ENCODE assay signal across 17 mouse cellular contexts in the genomic region with DNA sequence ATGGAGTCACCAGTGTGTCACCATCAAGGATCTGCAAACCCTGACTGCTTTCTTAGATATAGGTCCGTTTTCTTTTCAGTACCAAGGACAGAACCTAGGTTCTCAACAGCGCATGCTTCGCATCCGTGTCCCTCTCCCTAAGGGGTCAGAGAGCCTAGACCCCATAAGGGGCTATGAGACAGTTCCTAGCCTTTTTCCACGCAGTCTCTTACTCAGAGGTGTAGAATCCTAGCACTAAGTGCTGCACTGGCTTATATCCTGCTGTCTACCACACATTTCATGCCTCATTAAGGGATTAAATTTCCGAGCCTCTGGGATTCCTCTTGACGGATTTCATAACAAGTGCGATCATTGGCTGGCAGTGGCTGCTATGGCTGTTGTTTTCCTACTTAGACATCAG.
DNase-seq lines count a peak whose midpoint lies in the region; ATAC-seq and TF ChIP-seq lines count a peak whose summit lies in the region.
"Had no signal": no experiment of that assay in that cellular context is flagged by ENCODE, and none has a peak within 500 bp of the region (broad histone marks: within the 10 kb centered on the region; RNA-seq: fewer than 3 reads in every experiment).

No protein-coding gene starts in this region.

- no peak overlapping the region for H3K27ac ChIP-seq in limb, embryonic 14.5 days (replicated peaks; ENCODE audit: low read depth, low read length)
- H3K27ac ChIP-seq in limb, embryonic 10.5 days = no peak overlapping the region
- H3K27ac ChIP-seq in MEL (ENCODE audit: control insufficient read depth, low read depth, low read length) = no peak overlapping the region
- H3K27ac ChIP-seq in intestine, embryonic 16.5 days (ENCODE audit: low read length) = no peak overlapping the region
- H3K27ac ChIP-seq: intestine, embryonic 15.5 days; liver, embryonic 15.5 days; stomach, embryonic 15.5 days had no signal

- H3K79me2 ChIP-seq in MEL (ENCODE audit: control insufficient read depth, insufficient read depth, low read length, poor library complexity) (no peaks in the 10 kb centered on the region), myocyte (ENCODE audit: control insufficient read depth, insufficient read depth) (no peaks in the 10 kb centered on the region)

- no peaks in the 10 kb centered on the region for H3K4me1 ChIP-seq in limb, embryonic 14.5 days (ENCODE audit: control insufficient read depth, insufficient read depth, low read length)
- peaks cover 4% of the 10 kb centered on the region; the same call in 1 of the 2 replicates for H3K4me1 ChIP-seq in limb, embryonic 10.5 days
- H3K4me1 ChIP-seq in MEL (ENCODE audit: control insufficient read depth in 1 of 2, insufficient read depth in 2 of 2, low read length in 2 of 2) = no peaks in the 10 kb centered on the region
- H3K4me1 ChIP-seq in intestine, embryonic 16.5 days (ENCODE audit: control insufficient read depth, insufficient read depth, low read length) = no peaks in the 10 kb centered on the region
- H3K4me1 ChIP-seq: intestine, embryonic 15.5 days; liver, embryonic 15.5 days; stomach, embryonic 15.5 days had no signal

- no peak overlapping the region for H3K4me3 ChIP-seq in limb, embryonic 14.5 days (replicated peaks; ENCODE audit: low read length)
- H3K4me3 ChIP-seq in limb, embryonic 10.5 days = no peak overlapping the region
- no peak overlapping the region for H3K4me3 ChIP-seq in MEL (ENCODE audit: control insufficient read depth in 1 of 2, insufficient read depth in 1 of 2, low read depth in 2 of 2, low read length in 2 of 2)
- H3K4me3 ChIP-seq in myocyte = no peak overlapping the region
- no peak overlapping the region for H3K4me3 ChIP-seq in intestine, embryonic 16.5 days (ENCODE audit: low read length)
- H3K4me3 ChIP-seq: intestine, embryonic 15.5 days; liver, embryonic 15.5 days; neural tube, embryonic 13.5 days; stomach, embryonic 15.5 days had no signal

- no peak for ATAC-seq in limb, embryonic 14.5 days (ENCODE audit: low FRiP score, low read depth)
- ATAC-seq in intestine, embryonic 16.5 days = no peak
- ATAC-seq: forebrain, postnatal 0 days; intestine, embryonic 15.5 days; midbrain, embryonic 16.5 days had no signal

- H3K9me3 ChIP-seq in limb, embryonic 14.5 days (ENCODE audit: control insufficient read depth, low read length) = no peaks in the 10 kb centered on the region
- no peaks in the 10 kb centered on the region for H3K9me3 ChIP-seq in limb, embryonic 10.5 days (replicated peaks)
- H3K9me3 ChIP-seq in MEL (replicated peaks; ENCODE audit: insufficient read depth, low read length) = no peaks in the 10 kb centered on the region
- H3K9me3 ChIP-seq in intestine, embryonic 16.5 days (ENCODE audit: control insufficient read depth, low read length) = no peaks in the 10 kb centered on the region
- H3K9me3 ChIP-seq: intestine, embryonic 15.5 days; liver, embryonic 15.5 days; neural tube, embryonic 13.5 days; stomach, embryonic 15.5 days had no signal

- no peak for TF ChIP-seq EP300 in MEL (IDR thresholded peaks at IDR 0.05; ENCODE audit: low read depth in 1 of 2, low read length in 2 of 2)

- peak; percentile 44 for DNase-seq in limb, embryonic 14.5 days (ENCODE audit: low spot score)
- DNase-seq in limb, embryonic 10.5 days (ENCODE audit: low spot score) = no peak
- DNase-seq in MEL (ENCODE audit: low read depth, low spot score) = peak; percentile 4
- peak; percentile 51 for DNase-seq in embryo, embryonic 10.5 days (ENCODE audit: low spot score)
- no peak for DNase-seq in adrenal gland, adult 8-10 months
- DNase-seq: cerebellum, adult 2 months; forebrain, postnatal 0 days; kidney, postnatal 36 days; right cerebral cortex, adult 18-20 months; spleen, adult 18-20 months had no signal

- no peak for TF ChIP-seq POLR2A in limb, embryonic 14.5 days (IDR thresholded peaks at IDR 0.05; ENCODE audit: borderline replicate concordance, extremely low read depth, insufficient read depth, insufficient read length)
- TF ChIP-seq POLR2A in MEL (IDR thresholded peaks at IDR 0.05; ENCODE audit: control insufficient read depth in 1 of 2, insufficient read depth in 1 of 2, low read depth in 1 of 2, low read length in 2 of 2, poor library complexity in 1 of 2) (no peak), myocyte (IDR thresholded peaks at IDR 0.05; ENCODE audit: insufficient read length, low read depth) (no peak)

- no peak overlapping the region for H3K9ac ChIP-seq in limb, embryonic 14.5 days (ENCODE audit: low read depth, low read length, severe bottlenecking)
- no peak overlapping the region for H3K9ac ChIP-seq in MEL (ENCODE audit: control insufficient read depth, low read depth, low read length, poor library complexity, severe bottlenecking)
- H3K9ac ChIP-seq in intestine, embryonic 16.5 days (ENCODE audit: low read depth, low read length) = no peak overlapping the region
- H3K9ac ChIP-seq: forebrain, postnatal 0 days; intestine, embryonic 15.5 days; liver, embryonic 15.5 days; neural tube, embryonic 13.5 days; stomach, embryonic 15.5 days had no signal

- H3K36me3 ChIP-seq in limb, embryonic 14.5 days (ENCODE audit: control insufficient read depth, insufficient read depth, low read length) = no peaks in the 10 kb centered on the region
- H3K36me3 ChIP-seq in limb, embryonic 10.5 days = no peaks in the 10 kb centered on the region
- H3K36me3 ChIP-seq in MEL (ENCODE audit: control insufficient read depth in 1 of 2, insufficient read depth in 2 of 2, low read length in 2 of 2) (no peaks in the 10 kb centered on the region), myocyte (ENCODE audit: control insufficient read depth, insufficient read depth) (no peaks in the 10 kb centered on the region)
- no peaks in the 10 kb centered on the region for H3K36me3 ChIP-seq in intestine, embryonic 16.5 days (ENCODE audit: control insufficient read depth, insufficient read depth, low read length)
- H3K36me3 ChIP-seq: intestine, embryonic 15.5 days; liver, embryonic 15.5 days; neural tube, embryonic 13.5 days; stomach, embryonic 15.5 days had no signal

- H3ac ChIP-seq in myocyte (ENCODE audit: control insufficient read depth, insufficient read length) = no peak overlapping the region

- H3K4me2 ChIP-seq in limb, embryonic 14.5 days (replicated peaks; ENCODE audit: low read depth, low read length, severe bottlenecking) = no peak overlapping the region
- H3K4me2 ChIP-seq in myocyte (ENCODE audit: low read depth) = no peak overlapping the region
- no peak overlapping the region for H3K4me2 ChIP-seq in intestine, embryonic 16.5 days (ENCODE audit: low read depth, low read length)
- H3K4me2 ChIP-seq: intestine, embryonic 15.5 days; liver, embryonic 15.5 days; neural tube, embryonic 13.5 days; stomach, embryonic 15.5 days had no signal

- no peak for TF ChIP-seq CTCF in MEL (IDR thresholded peaks at IDR 0.05 in 2 of 3, conservative IDR thresholded peaks at IDR 0.05 in 1 of 3; ENCODE audit: control insufficient read depth in 1 of 3, insufficient read depth in 1 of 3, low read depth in 2 of 3, low read length in 3 of 3, poor library complexity in 1 of 3, severe bottlenecking in 1 of 3)

- WGBS in limb, embryonic 14.5 days = 61% methylated on average over 8 of the region's 8 CpGs
- WGBS in limb, embryonic 10.5 days = 72% methylated on average over 8 of the region's 8 CpGs
- 55% methylated on average over 8 of the region's 8 CpGs for WGBS in intestine, embryonic 16.5 days

- TF ChIP-seq RAD21 in MEL (IDR thresholded peaks at IDR 0.05; ENCODE audit: low read depth, low read length) = no peak

- no peaks in the 10 kb centered on the region for H3K27me3 ChIP-seq in limb, embryonic 14.5 days (ENCODE audit: control insufficient read depth, insufficient read depth, low read length)
- H3K27me3 ChIP-seq in limb, embryonic 10.5 days (ENCODE audit: low read depth, poor library complexity, severe bottlenecking) = no peaks in the 10 kb centered on the region
- no peaks in the 10 kb centered on the region for H3K27me3 ChIP-seq in MEL (ENCODE audit: control insufficient read depth in 1 of 2, insufficient read depth in 2 of 2, low read length in 2 of 2)
- H3K27me3 ChIP-seq in myocyte (ENCODE audit: control insufficient read depth, insufficient read depth, insufficient read length) = no peaks in the 10 kb centered on the region
- H3K27me3 ChIP-seq in intestine, embryonic 16.5 days (replicated peaks; ENCODE audit: control insufficient read depth, insufficient read depth, low read length) = no peaks in the 10 kb centered on the region
- H3K27me3 ChIP-seq: intestine, embryonic 15.5 days; liver, embryonic 15.5 days; neural tube, embryonic 13.5 days; stomach, embryonic 15.5 days had no signal

TF ChIP-seq in MEL, 35 proteins besides CTCF, POLR2A, EP300 and RAD21 (continues in another document):
- TF ChIP-seq TCF12 (IDR thresholded peaks at IDR 0.05; ENCODE audit: low read depth, low read length) (no peak), HCFC1 (IDR thresholded peaks at IDR 0.05; ENCODE audit: low read depth, low read length) (no peak), POLR2AphosphoS5 (IDR thresholded peaks at IDR 0.05; ENCODE audit: borderline replicate concordance, low read depth, low read length) (no peak), ELF1 (IDR thresholded peaks at IDR 0.05; ENCODE audit: low read depth, low read length) (no peak), ETS1 (IDR thresholded peaks at IDR 0.05; ENCODE audit: low read depth, low read length) (no peak), GATA1 (IDR thresholded peaks at IDR 0.05; ENCODE audit: low read depth, low read length) (no peak), SMC3 (IDR thresholded peaks at IDR 0.05; ENCODE audit: low read depth, low read length) (no peak), MAX (IDR thresholded peaks at IDR 0.05; ENCODE audit: low read length) (no peak), TBP (IDR thresholded peaks at IDR 0.05; ENCODE audit: low read depth, low read length) (no peak), MEF2A (IDR thresholded peaks at IDR 0.05; ENCODE audit: extremely low read depth, insufficient replicate concordance, low read depth, low read length, poor library complexity, severe bottlenecking) (no peak)

TF ChIP-seq in myocyte, 11 proteins besides CTCF, POLR2A, EP300 and RAD21:
- TF ChIP-seq TCF12 (IDR thresholded peaks at IDR 0.05; ENCODE audit: insufficient read depth, poor library complexity, severe bottlenecking) (no peak), MAX (IDR thresholded peaks at IDR 0.05; ENCODE audit: low read depth) (no peak), REST (IDR thresholded peaks at IDR 0.05; ENCODE audit: insufficient read depth, insufficient read length) (peak; percentile 60), USF1 (IDR thresholded peaks at IDR 0.05; ENCODE audit: low read depth) (no peak), MYOG (IDR thresholded peaks at IDR 0.05; ENCODE audit: control insufficient read depth in 1 of 3, insufficient read depth in 1 of 3, insufficient read length in 2 of 3, low read depth in 2 of 3) (no peak), CEBPB (IDR thresholded peaks at IDR 0.05; ENCODE audit: insufficient read depth, poor library complexity, severe bottlenecking) (no peak), POLR2AphosphoS2 (IDR thresholded peaks at IDR 0.05; ENCODE audit: insufficient read length, low read depth) (no peak)

Comparison
In these comparisons a context has a peak if more than half of its experiments do, and no peak if none do; other contexts are left out.
1. DNase-seq: peak in limb, embryonic 14.5 days (single experiment), MEL (single experiment) and embryo, embryonic 10.5 days (single experiment); none in limb, embryonic 10.5 days (single experiment) and adrenal gland, adult 8-10 months (single experiment).